Comparison of ENCODE assay signal across 8 mouse cellular contexts in genomic region chr11:117284721-117285605, GRCm38 (mm10).
A peak's percentile ranks its signal among the peaks of the same experiment; 100 is the strongest.
DNase-seq lines count a peak whose midpoint lies in the region; ATAC-seq and TF ChIP-seq lines count a peak whose summit lies in the region.

No protein-coding gene starts in this region.

- peaks cover 52% of the 10 kb centered on the region for H3K79me2 ChIP-seq in liver, adult 2 months (ENCODE audit: control insufficient read depth, insufficient read depth, low read length)

- intact Hi-C loops in gastrocnemius, postnatal 36 days (cut with DNase I), result no loop called here

- DNase-seq in liver, adult 2 months (ENCODE audit: extremely low read depth, low read depth, low spot score), result peak; percentile 97
- no peak for DNase-seq in liver
- DNase-seq in embryonic facial prominence, embryonic 11.5 days (ENCODE audit: low spot score), result peak; percentile 78
- peak; percentile 70 for DNase-seq in mesoderm, embryonic 11.5 days (ENCODE audit: low read depth, low spot score)
- no peak for DNase-seq in layer of hippocampus, adult 8-10 months (ENCODE audit: low spot score in 2 of 2)
- DNase-seq in gastrocnemius, postnatal 36 days, result no peak

- TF ChIP-seq CTCF in liver, adult 2 months (IDR thresholded peaks at IDR 0.05; ENCODE audit: low read depth, low read length), result peak; percentile 22; the same call in 1 of the 2 replicates

- no peak overlapping the region for H3K4me3 ChIP-seq in liver, adult 2 months (ENCODE audit: insufficient read depth, low read depth, low read length)
- no peak overlapping the region for H3K4me3 ChIP-seq in embryonic facial prominence, embryonic 11.5 days (ENCODE audit: low read depth, low read length)
- H3K4me3 ChIP-seq in intestine, embryonic 15.5 days (replicated peaks), result no peak overlapping the region

- H3K27ac ChIP-seq in liver, adult 2 months (replicated peaks; ENCODE audit: insufficient read depth, low read depth, low read length), result peak overlapping the region; percentile 98
- H3K27ac ChIP-seq in embryonic facial prominence, embryonic 11.5 days (replicated peaks; ENCODE audit: low read depth, low read length), result peak overlapping the region; percentile 83
- peak overlapping the region; percentile 77 for H3K27ac ChIP-seq in intestine, embryonic 15.5 days

- H3K27me3 ChIP-seq in liver, adult 2 months (ENCODE audit: control insufficient read depth, insufficient read depth, low read length), result no peaks in the 10 kb centered on the region
- H3K27me3 ChIP-seq in embryonic facial prominence, embryonic 11.5 days (ENCODE audit: control insufficient read depth, insufficient read depth, low read length), result no peaks in the 10 kb centered on the region
- H3K27me3 ChIP-seq in intestine, embryonic 15.5 days (replicated peaks), result no peaks in the 10 kb centered on the region

- no peak for TF ChIP-seq POLR2A in liver, adult 2 months (IDR thresholded peaks at IDR 0.05; ENCODE audit: extremely low read depth, insufficient read depth, low read length)

- no peak overlapping the region for H3K4me2 ChIP-seq in embryonic facial prominence, embryonic 11.5 days (ENCODE audit: low read depth, low read length)
- H3K4me2 ChIP-seq in intestine, embryonic 15.5 days (replicated peaks), result peak overlapping the region; percentile 7; the same call in 1 of the 2 replicates

- WGBS in liver, adult 2 months, result 31% methylated on average over 19 of the region's 19 CpGs
- 25% methylated on average over 19 of the region's 19 CpGs for WGBS in embryonic facial prominence, embryonic 11.5 days
- WGBS in intestine, embryonic 15.5 days, result 46% methylated on average over 19 of the region's 19 CpGs

- no peaks in the 10 kb centered on the region for H3K36me3 ChIP-seq in liver, adult 2 months (ENCODE audit: control insufficient read depth, insufficient read depth, low read length)
- no peaks in the 10 kb centered on the region for H3K36me3 ChIP-seq in embryonic facial prominence, embryonic 11.5 days (replicated peaks; ENCODE audit: control insufficient read depth, insufficient read depth, low read depth, low read length)
- 0 out of 2 replicates have a peak, but pooled peaks cover 2% of the 10 kb centered on the region for H3K36me3 ChIP-seq in intestine, embryonic 15.5 days

- H3K4me1 ChIP-seq in liver, adult 2 months (ENCODE audit: control insufficient read depth, insufficient read depth, low read length), result peaks cover 54% of the 10 kb centered on the region
- H3K4me1 ChIP-seq in embryonic facial prominence, embryonic 11.5 days (ENCODE audit: control insufficient read depth, insufficient read depth, low read length), result peaks cover 25% of the 10 kb centered on the region
- peaks cover 51% of the 10 kb centered on the region for H3K4me1 ChIP-seq in intestine, embryonic 15.5 days (replicated peaks)

- ATAC-seq in embryonic facial prominence, embryonic 11.5 days (replicated peaks; ENCODE audit: insufficient number of reproducible peaks, low FRiP score, low TSS enrichment, low read depth), result peak; percentile 53
- ATAC-seq in intestine, embryonic 15.5 days, result peak; percentile 69
- ATAC-seq in erythroblast, adult 5-6 weeks (replicated peaks; ENCODE audit: low FRiP score, poor library complexity, severe bottlenecking), result no peak

- H3K9me3 ChIP-seq in embryonic facial prominence, embryonic 11.5 days (replicated peaks; ENCODE audit: control insufficient read depth, low read length), result no peaks in the 10 kb centered on the region
- H3K9me3 ChIP-seq in intestine, embryonic 15.5 days, result no peaks in the 10 kb centered on the region

- H3K9ac ChIP-seq in liver, adult 2 months (ENCODE audit: low read depth, low read length), result peak overlapping the region; percentile 46
- H3K9ac ChIP-seq in embryonic facial prominence, embryonic 11.5 days (replicated peaks; ENCODE audit: low read length), result peak overlapping the region; percentile 27
- H3K9ac ChIP-seq in intestine, embryonic 15.5 days, result peak overlapping the region; percentile 26; the same call in 1 of the 2 replicates

Comparison
In these comparisons a context has a peak if more than half of its experiments do, and no peak if none do; other contexts are left out.
1. DNase-seq: peak in liver, adult 2 months (single experiment), embryonic facial prominence, embryonic 11.5 days (single experiment) and mesoderm, embryonic 11.5 days (single experiment); none in liver (single experiment), layer of hippocampus, adult 8-10 months (0 of 2) and gastrocnemius, postnatal 36 days (0 of 2).
2. Peak in every context shown above with its lines, with median percentiles within 50 percentile points of each other: H3K27ac ChIP-seq and H3K9ac ChIP-seq.